Mouse (Mus musculus) bone marrow, adult 2 months (tissue): ENCODE data around the gene Ybey. TPM values are rescaled to one million over a fixed set of nuclear protein-coding genes. Genes with fewer than 3 reads are reported as not detected.

ENCODE experiments used
- H3K27ac ChIP-seq: fragments of 200-500 bp; 2 replicates; pipeline ENCODE4 v1.5.1; 2012; ENCODE audit warnings: low read depth, mild to moderate bottlenecking, control low read depth, inconsistent platforms, low read length; ENCODE audit not compliant: control insufficient read depth, poor library complexity, insufficient read depth
- H3K4me1 ChIP-seq: fragments of 200-500 bp; 2 replicates; pipeline ENCODE4 v1.6.1; 2011; ENCODE audit warnings: low read length; ENCODE audit not compliant: control insufficient read depth, insufficient read depth
- H3K4me3 ChIP-seq: fragments of 200-500 bp; replicated peaks from 2 replicates; pipeline ENCODE3; 2011; ENCODE audit warnings: mild to moderate bottlenecking, low read depth, low read length, control low read depth; ENCODE audit not compliant: control insufficient read depth
- CTCF ChIP-seq: fragments of 200-500 bp; IDR thresholded peaks from 2 replicates; pipeline ENCODE4 v1.5.1; 2011; ENCODE audit warnings: low read length, control low read depth; ENCODE audit not compliant: control insufficient read depth, insufficient read depth
- POLR2A ChIP-seq: fragments of 200-500 bp; IDR thresholded peaks from 2 replicates; pipeline ENCODE4 v1.6.1; 2011; ENCODE audit warnings: low read depth, mild to moderate bottlenecking, control low read depth, low read length, borderline replicate concordance; ENCODE audit not compliant: control insufficient read depth
- WGBS: fragments of 180-500 bp; shearing (Covaris S2); methylation state at CpG from one replicate; pipeline ENCODE4 v1.1.7; 2018; 5-methylcytosine and 5-hydroxymethylcytosine counted together
- polyA plus RNA-seq: library from polyadenylated mRNA; stranded (reverse); fragments of >200 nt; gene quantifications from 2 replicates; pipeline ENCODE4 v1.2.4, GENCODE M21; 2011; ENCODE audit warnings: low replicate concordance; ENCODE audit not compliant: missing spikeins, insufficient read depth, insufficient read length

Gene Ybey
- polyA plus RNA-seq, 1 experiment: 4.2 TPM

GRCm38 (mm10) chr10:76448851-76449250 lies 20.1 kb downstream of the Ybey start, which contains the start of gene 2610028H24Rik:
Gene 2610028H24Rik (plus strand): TSS chr10:76449081.
- Histone ChIP-seq H3K4me1 (peaks cover 2% of the 10 kb centered on the region), H3K4me3 (no peak within 1 kb of the TSS), H3K27ac (no peak within 1 kb of the TSS)
- no peak for TF ChIP-seq CTCF
- no peak for TF ChIP-seq POLR2A
- 84% methylated on average over 5 of the region's 5 CpGs for WGBS

- H3K27ac ChIP-seq: no peak overlapping the region
- TF ChIP-seq CTCF (no peak), POLR2A (no peak)
- peaks cover 2% of the 10 kb centered on the region for H3K4me1 ChIP-seq
- no peak overlapping the region for H3K4me3 ChIP-seq
- WGBS: 77% methylated on average over 15 of the region's 15 CpGs
Observed at GRCm38 (mm10) chr10:76447406-76448229, 21.3 kb downstream of the Ybey start.

- Histone ChIP-seq H3K27ac (no peak overlapping the region), H3K4me1 (peaks cover 3% of the 10 kb centered on the region), H3K4me3 (no peak overlapping the region)
- 19% methylated on average over 4 of the region's 4 CpGs for WGBS
- TF ChIP-seq CTCF (no peak), POLR2A (no peak)
Observed at GRCm38 (mm10) chr10:76445996-76446681, 22.8 kb downstream of the Ybey start.

GRCm38 (mm10) chr10:76442178-76443088 lies 26.5 kb downstream of the Ybey start, which contains the start of gene Pcnt:
Gene Pcnt (minus strand): TSS chr10:76442786.
- H3K4me1 ChIP-seq: peaks cover 3% of the 10 kb centered on the region
- WGBS: 1% methylated on average over 78 of the region's 78 CpGs
- TF ChIP-seq CTCF (peak; percentile 69), POLR2A (peak; percentile 47; the same call in 1 of the 2 replicates)

GRCm38 (mm10) chr10:76440281-76440680 lies 28.6 kb downstream of the Ybey start, which contains the start of gene AC141477.1:
Gene AC141477.1 (minus strand): TSS chr10:76440444.
- Histone ChIP-seq H3K4me3 (no peak within 1 kb of the TSS), H3K27ac (no peak within 1 kb of the TSS), H3K4me1 (peaks cover 2% of the 10 kb centered on the region; the same call in 1 of the 2 replicates)
- 89% methylated on average over 17 of the region's 17 CpGs for WGBS
- TF ChIP-seq CTCF (no peak), POLR2A (no peak)

More at GRCm38 (mm10) chr10:76442178-76443088, 26.5 kb downstream of the Ybey start, which contains the start of gene Pcnt:
- peak within 1 kb of the TSS; percentile 89 for H3K4me3 ChIP-seq
- peak within 1 kb of the TSS; percentile 95 for H3K27ac ChIP-seq

- TF ChIP-seq CTCF: no peak
- no peak for TF ChIP-seq POLR2A
- H3K4me1 ChIP-seq: peaks cover 2% of the 10 kb centered on the region; the same call in 1 of the 2 replicates
- 93% methylated on average over 9 of the region's 9 CpGs for WGBS
Observed at GRCm38 (mm10) chr10:76439107-76439890, 29.6 kb downstream of the Ybey start.

GRCm38 (mm10) chr10:76433925-76434324 lies 35.0 kb downstream of the Ybey start:
- no peak overlapping the region for H3K27ac ChIP-seq
- H3K4me3 ChIP-seq: no peak overlapping the region
- TF ChIP-seq CTCF (no peak), POLR2A (no peak)
- WGBS: 89% methylated on average over 11 of the region's 11 CpGs
- H3K4me1 ChIP-seq: no peaks in the 10 kb centered on the region

More at GRCm38 (mm10) chr10:76439107-76439890, 29.6 kb downstream of the Ybey start:
- Histone ChIP-seq H3K4me3 (no peak overlapping the region), H3K27ac (no peak overlapping the region)
